Mouse (Mus musculus) ES-E14 (cell line): ENCODE data around the gene Arl15. TPM values are rescaled to one million over a fixed set of nuclear protein-coding genes. Genes with fewer than 3 reads are reported as not detected.
A peak's percentile ranks its signal among the peaks of the same experiment; 100 is the strongest.

Experiments used
- DNase-seq: peaks from one replicate; pipeline ENCODE4 v3.0.0-alpha.2; 2013; ENCODE audit warnings: low read depth, low spot score
- H3K27ac ChIP-seq: 2 replicates; pipeline ENCODE4 v1.5.1; 2012; ENCODE audit warnings: low read depth, mild to moderate bottlenecking, low read length, moderate library complexity, mixed read lengths; ENCODE audit not compliant: poor library complexity, insufficient read depth, severe bottlenecking
- H3K36me3 ChIP-seq: 2 replicates; pipeline ENCODE4 v1.6.1; 2012; ENCODE audit warnings: mild to moderate bottlenecking, low read length, moderate library complexity, mixed read lengths; ENCODE audit not compliant: control insufficient read depth, poor library complexity, insufficient read depth, severe bottlenecking
- H3K4me1 ChIP-seq, 2 experiments: fragments of 150-350 bp in 1 of 2; sonication (generic) in 1 of 2; 2 replicates each; pipeline ENCODE4 v1.6.1; 2012; ENCODE audit warnings: low read length in 2 of 2, mild to moderate bottlenecking in 1 of 2, mixed read lengths in 1 of 2; ENCODE audit not compliant: control insufficient read depth in 2 of 2, insufficient read depth in 2 of 2, poor library complexity in 1 of 2
- H3K4me3 ChIP-seq, 2 experiments: fragments of 150-350 bp in 1 of 2; sonication (generic) in 1 of 2; 2 replicates each; pipeline ENCODE4 v1.5.1; 2012; ENCODE audit warnings: low read length in 2 of 2, low read depth in 1 of 2, mild to moderate bottlenecking in 1 of 2, mixed read lengths in 1 of 2; ENCODE audit not compliant: insufficient read depth in 1 of 2, poor library complexity in 1 of 2, severe bottlenecking in 1 of 2
- H3K9ac ChIP-seq: 2 replicates; pipeline ENCODE4 v1.6.1; 2012; ENCODE audit warnings: low read depth, mild to moderate bottlenecking, low read length, mixed read lengths; ENCODE audit not compliant: poor library complexity, insufficient read depth, severe bottlenecking
- H3K9me3 ChIP-seq: fragments of 150-350 bp; sonication (generic); 2 replicates; pipeline ENCODE4 v1.6.1; 2012; ENCODE audit warnings: low read depth, mild to moderate bottlenecking, low read length; ENCODE audit not compliant: control insufficient read depth, insufficient read depth
- CHD2 ChIP-seq: IDR thresholded peaks from 2 replicates; pipeline ENCODE4 v1.6.1; 2014; ENCODE audit warnings: mild to moderate bottlenecking, low read depth, low read length, inconsistent platforms
- HCFC1 ChIP-seq: IDR thresholded peaks from 2 replicates; pipeline ENCODE4 v1.6.1; 2012; ENCODE audit warnings: low read length, inconsistent platforms, borderline replicate concordance; ENCODE audit not compliant: insufficient read depth
- MAFK ChIP-seq: IDR thresholded peaks from 2 replicates; pipeline ENCODE4 v1.6.1; 2014; ENCODE audit warnings: mild to moderate bottlenecking, low read depth, low read length, inconsistent platforms; ENCODE audit not compliant: insufficient read depth
- ZC3H11A ChIP-seq: IDR thresholded peaks from 2 replicates; pipeline ENCODE4 v1.6.1; 2012; ENCODE audit warnings: low read depth, mild to moderate bottlenecking, inconsistent platforms, low read length, borderline replicate concordance
- ZNF384 ChIP-seq: IDR thresholded peaks from 2 replicates; pipeline ENCODE4 v1.6.1; 2012; ENCODE audit warnings: low read depth, low read length, inconsistent platforms
- in situ Hi-C, 2 experiments: fragments of 600-800 bp; cut with MboI; formaldehyde crosslinking; loops; one replicate each; pipeline ENCODE4 v1.15.1; 2025; ENCODE audit warnings: low sequenced_read_pairs in 2 of 2, inconsistent platforms in 1 of 2; ENCODE audit not compliant: unreplicated experiment in 2 of 2
- total RNA-seq: library from RNA; depleted of rRNA; stranded (reverse); fragments of 300-350 nt; gene quantifications from 2 replicates; pipeline ENCODE4 v1.2.3, GENCODE M21; 2012; rRNA removed

Gene Arl15
- 15.1 and 18.7 TPM in 2 replicates for total RNA-seq

DNA sequence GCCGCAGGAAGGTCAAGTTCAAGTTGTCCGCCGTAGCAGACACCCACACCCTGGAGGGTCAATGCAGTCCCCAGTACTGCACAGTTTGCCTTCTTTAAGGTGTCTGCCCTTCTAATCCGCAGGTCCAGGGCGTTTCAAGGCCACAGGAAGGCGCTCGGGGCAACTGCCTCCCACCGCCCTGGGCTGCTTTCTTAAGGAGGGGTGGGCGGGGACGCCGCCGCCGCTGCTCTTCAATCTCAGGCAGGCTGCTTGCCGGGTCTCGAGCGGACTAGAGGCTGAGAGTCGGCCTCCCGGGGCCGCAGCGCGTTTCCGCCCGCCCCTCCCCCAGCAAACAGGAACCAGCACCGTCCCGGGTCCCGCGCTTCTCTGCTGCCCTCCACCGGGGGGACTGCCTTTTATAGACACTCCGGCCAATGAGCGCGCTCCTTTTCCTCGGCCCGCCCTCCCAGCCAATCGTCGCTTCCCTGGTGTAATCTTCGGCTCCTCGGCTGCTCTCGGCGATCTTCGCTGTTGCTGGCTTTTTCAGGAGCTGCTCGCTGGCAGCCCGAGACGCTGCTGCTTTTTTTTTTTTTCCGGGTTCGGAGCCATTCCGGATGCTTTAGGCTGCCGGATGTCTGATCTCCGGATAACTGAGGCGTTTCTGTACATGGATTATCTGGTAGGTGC is at the start of gene Arl15:
Arl15 (plus strand) TSS at position 467 of the 666 bp plus-strand sequence.
- Histone ChIP-seq H3K36me3 (no peaks in the 10 kb centered on the region), H3K9ac (peak within 1 kb of the TSS; percentile 82), H3K9me3 (no peaks in the 10 kb centered on the region), H3K4me3 (peak within 1 kb of the TSS; percentile 77 to 90), H3K27ac (peak within 1 kb of the TSS; percentile 82), H3K4me1 (peaks cover 0 to 6% of the 10 kb centered on the region in 2 experiments; a peak in 2 of 4 replicates)
- in situ Hi-C loops, result no loop called here
- peak; percentile 96 for DNase-seq
- TF ChIP-seq CHD2, result peak; percentile 53; the same call in 1 of the 2 replicates
- TF ChIP-seq ZC3H11A, result no peak
- no peak for TF ChIP-seq MAFK
- TF ChIP-seq ZNF384, result peak; percentile 95
- TF ChIP-seq HCFC1, result peak; percentile 48; the same call in 1 of the 2 replicates

DNA sequence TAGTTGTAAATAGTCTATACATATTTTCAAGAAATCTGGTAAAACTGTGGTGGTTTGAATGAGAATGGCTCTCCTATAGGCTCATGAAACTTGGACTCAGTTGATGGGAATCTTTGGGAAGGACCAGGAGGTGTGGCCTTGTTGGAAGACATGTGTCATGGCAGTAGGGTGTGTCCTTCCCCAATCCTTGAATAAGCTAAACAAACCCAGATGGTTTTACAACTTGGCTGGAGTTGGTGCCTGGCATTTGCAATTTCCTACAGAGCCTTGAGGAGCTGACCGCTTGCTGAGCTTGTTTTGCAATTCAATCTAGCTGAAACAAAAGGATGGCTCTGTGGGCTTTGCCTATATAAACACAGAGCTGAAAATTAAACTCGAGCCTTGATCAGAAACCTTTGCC is 49.0 kb upstream of the Arl15 start:
- Histone ChIP-seq H3K36me3 (no peaks in the 10 kb centered on the region), H3K9me3 (no peaks in the 10 kb centered on the region), H3K4me1 (peaks cover 0 to 3% of the 10 kb centered on the region in 2 experiments; a peak in 1 of 4 replicates), H3K27ac (no peak overlapping the region), H3K9ac (no peak overlapping the region), H3K4me3 (no peak overlapping the region)
- no peak for TF ChIP-seq ZNF384
- no peak for TF ChIP-seq CHD2
- TF ChIP-seq ZC3H11A, result no peak
- no peak for TF ChIP-seq HCFC1
- TF ChIP-seq MAFK, result no peak
- DNase-seq, result no peak
- in situ Hi-C loops, result no loop called here

DNA sequence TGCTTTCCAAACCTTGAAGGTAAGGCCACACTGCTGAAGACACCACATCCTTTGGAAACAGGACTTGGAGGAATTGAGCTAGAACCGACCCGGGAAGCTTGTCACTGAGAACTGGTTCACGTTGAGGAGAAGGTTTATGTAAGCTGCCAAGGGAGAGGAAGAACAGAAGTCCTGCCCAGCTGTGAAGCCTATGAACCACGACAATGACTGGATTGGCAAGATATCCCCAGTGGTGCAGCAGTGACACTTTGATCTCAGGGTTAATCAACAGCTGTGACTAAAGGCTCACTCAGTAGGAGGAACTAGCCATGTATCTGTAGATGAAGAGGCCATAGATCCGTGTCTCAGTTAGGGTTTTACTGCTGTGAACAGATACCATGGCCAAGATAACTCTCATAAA is 43.5 kb upstream of the Arl15 start:
- TF ChIP-seq ZC3H11A (no peak), ZNF384 (no peak), CHD2 (no peak), HCFC1 (no peak), MAFK (no peak)
- DNase-seq, result no peak
- Histone ChIP-seq H3K4me3 (no peak overlapping the region), H3K4me1 (peaks cover 0 to under 1% of the 10 kb centered on the region in 2 experiments; a peak in 1 of 4 replicates), H3K36me3 (no peaks in the 10 kb centered on the region), H3K9ac (no peak overlapping the region), H3K27ac (no peak overlapping the region), H3K9me3 (no peaks in the 10 kb centered on the region)
- in situ Hi-C loops, result no loop called here

DNA sequence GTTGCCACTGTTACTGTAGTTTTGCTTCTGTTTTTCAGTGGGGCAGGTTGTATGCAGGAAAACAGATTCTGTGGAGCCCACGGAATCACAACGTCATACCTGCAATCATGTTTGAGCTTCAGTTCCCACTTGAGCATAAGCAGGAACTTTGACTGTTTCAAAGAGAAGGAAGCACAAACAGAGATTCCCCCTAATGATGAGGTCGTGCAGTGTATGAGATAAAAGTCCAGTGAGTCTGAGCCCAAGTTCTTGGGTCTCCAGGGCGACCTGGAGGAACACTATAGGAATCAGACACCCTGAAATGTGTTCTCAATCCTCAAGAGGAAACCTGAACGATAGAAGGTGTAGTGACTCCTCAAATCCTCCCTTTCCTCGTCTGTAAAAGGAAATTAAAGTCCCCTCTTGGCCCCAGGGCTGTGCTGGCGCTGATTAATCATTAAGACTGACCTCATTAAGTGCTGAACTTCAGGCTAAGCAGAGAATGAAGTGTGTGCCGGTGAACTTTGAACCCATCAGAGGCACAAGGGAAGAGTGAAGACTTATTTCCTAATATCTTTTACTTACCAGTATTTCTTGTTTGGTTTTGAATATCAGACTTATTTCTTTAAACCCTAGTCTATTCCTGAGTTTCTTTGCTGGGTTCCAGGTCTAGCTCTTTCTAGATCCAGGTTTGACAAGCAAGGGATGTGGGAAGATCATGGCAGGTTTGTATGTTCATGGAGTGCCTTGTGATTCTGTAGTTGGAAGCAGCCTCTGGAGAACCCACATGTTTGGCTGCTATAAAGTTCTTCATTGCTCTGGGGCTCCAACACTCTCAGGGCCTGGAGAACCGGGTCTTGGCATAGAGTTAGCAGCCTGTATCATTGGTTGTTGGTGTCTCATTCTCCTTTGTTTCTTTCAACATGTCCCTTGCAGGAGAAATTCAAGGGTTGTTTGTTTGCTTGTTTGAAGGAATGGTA is 39.3 kb upstream of the Arl15 start:
- DNase-seq, result no peak
- no peak overlapping the region for H3K4me3 ChIP-seq
- H3K9me3 ChIP-seq, result no peaks in the 10 kb centered on the region
- no peak overlapping the region for H3K9ac ChIP-seq
- H3K36me3 ChIP-seq, result no peaks in the 10 kb centered on the region
- no peak for TF ChIP-seq MAFK
- no peak for TF ChIP-seq HCFC1
- TF ChIP-seq ZNF384, result no peak
- no peak for TF ChIP-seq CHD2
- no peak for TF ChIP-seq ZC3H11A
- in situ Hi-C loops, result no loop called here
- H3K27ac ChIP-seq, result no peak overlapping the region
- H3K4me1 ChIP-seq, result no peaks in the 10 kb centered on the region
